Mouse (Mus musculus) intestine, embryonic 14.5 days (tissue): Measurements from ENCODE around the gene Slc25a51. TPM values are rescaled to one million over a fixed set of nuclear protein-coding genes. Genes with fewer than 3 reads are reported as not detected.
"Not testable (repeated sequence)": the region's sequence is repeated elsewhere in the genome, so short reads cannot be mapped to it uniquely, and the experiment has no call there.

Experiments used
- ATAC-seq: fragments of 200-750 bp; cut with Nextera tagmentation; replicated peaks from 2 replicates; pipeline ENCODE4 v1.8.0; 2017; ENCODE audit warnings: low read depth, moderate number of reproducible peaks, moderate TSS enrichment, moderate library complexity; ENCODE audit not compliant: low FRiP score, low TSS enrichment
- DNase-seq: peaks from one replicate; pipeline ENCODE4 v3.0.0-alpha.2; 2018; ENCODE audit warnings: low spot score
- H3K27ac ChIP-seq: fragments of 300-500 bp; sonication (generic); 2 replicates; pipeline ENCODE4 v1.5.1; 2014; ENCODE audit warnings: low read depth, mild to moderate bottlenecking, control low read depth
- H3K27me3 ChIP-seq: fragments of 300-500 bp; sonication (generic); replicated peaks from 2 replicates; pipeline ENCODE4 v1.6.1; 2014; ENCODE audit warnings: low read length, control low read depth; ENCODE audit not compliant: control insufficient read depth, insufficient read depth
- H3K36me3 ChIP-seq: fragments of 300-500 bp; sonication (generic); 2 replicates; pipeline ENCODE4 v1.6.1; 2014; ENCODE audit warnings: low read length, control low read depth; ENCODE audit not compliant: control insufficient read depth, insufficient read depth
- H3K4me1 ChIP-seq: fragments of 300-500 bp; sonication (generic); replicated peaks from 2 replicates; pipeline ENCODE4 v1.6.1; 2014; ENCODE audit warnings: low read length, control low read depth, mixed read lengths; ENCODE audit not compliant: control insufficient read depth, insufficient read depth
- H3K4me2 ChIP-seq: fragments of 300-500 bp; sonication (generic); 2 replicates; pipeline ENCODE4 v1.6.1; 2014; ENCODE audit warnings: low read length
- H3K4me3 ChIP-seq: fragments of 300-500 bp; sonication (generic); 2 replicates; pipeline ENCODE4 v1.5.1; 2014; ENCODE audit warnings: low read depth, low read length, control low read depth, mixed read lengths
- H3K9ac ChIP-seq: fragments of 300-500 bp; sonication (generic); 2 replicates; pipeline ENCODE4 v1.6.1; 2014; ENCODE audit warnings: mild to moderate bottlenecking, low read length
- H3K9me3 ChIP-seq: fragments of 300-500 bp; sonication (generic); 2 replicates; pipeline ENCODE4 v1.6.1; 2016; ENCODE audit warnings: low read length, control low read depth; ENCODE audit not compliant: control insufficient read depth
- WGBS: fragments of 180-500 bp; shearing (Covaris S2); extraction: QIAGEN DNeasy Blood & Tissue Kit; methylation state at CpG from one replicate; pipeline ENCODE4 v1.1.7; 2014; 5-methylcytosine and 5-hydroxymethylcytosine counted together
- polyA plus RNA-seq: library from polyadenylated mRNA; unstranded; fragments of >200 nt; fragmentation: Nextera tagmentation; extraction: Ambion mirVana; gene quantifications from 2 replicates; pipeline ENCODE4 v1.2.1, GENCODE M21; 2014

The Slc25a51 gene
- polyA plus RNA-seq, 1 experiment from 2014 or later = 46.7 TPM

- DNase-seq (no peak), ATAC-seq (no peak)
- Histone ChIP-seq H3K4me3 (no peak overlapping the region), H3K9ac (no peak overlapping the region), H3K4me2 (no peak overlapping the region), H3K4me1 (peaks cover 17% of the 10 kb centered on the region), H3K27me3 (no peaks in the 10 kb centered on the region), H3K9me3 (no peaks in the 10 kb centered on the region), H3K36me3 (peaks cover 64% of the 10 kb centered on the region), H3K27ac (no peak overlapping the region)
- 91% methylated on average over 4 of the region's 4 CpGs for WGBS
These were observed 6.3 kb downstream of the Slc25a51 start for GRCm38 (mm10) chr4:45402281-45402680.

GRCm38 (mm10) chr4:45399421-45400210 is 8.9 kb downstream of the Slc25a51 start:
- no peaks in the 10 kb centered on the region for H3K9me3 ChIP-seq
- H3K4me2 ChIP-seq = no peak overlapping the region
- ATAC-seq (no peak), DNase-seq (no peak)
- H3K4me3 ChIP-seq = no peak overlapping the region
- peaks cover 70% of the 10 kb centered on the region for H3K36me3 ChIP-seq
- no peak overlapping the region for H3K9ac ChIP-seq
- H3K27me3 ChIP-seq = no peaks in the 10 kb centered on the region
- 96% methylated on average over 45 of the region's 45 CpGs for WGBS
- H3K4me1 ChIP-seq = no peaks in the 10 kb centered on the region
- no peak overlapping the region for H3K27ac ChIP-seq

GRCm38 (mm10) chr4:45398315-45398714 is 10.3 kb downstream of the Slc25a51 start:
- not testable (repeated sequence) for H3K9ac ChIP-seq, H3K4me3 ChIP-seq, H3K4me1 ChIP-seq, DNase-seq, H3K27ac ChIP-seq, H3K9me3 ChIP-seq, H3K27me3 ChIP-seq, ATAC-seq, H3K4me2 ChIP-seq
- peaks cover 61% of the 10 kb centered on the region for H3K36me3 ChIP-seq
- 77% methylated on average over 5 of the region's 5 CpGs for WGBS

- H3K36me3 ChIP-seq = peaks cover 43% of the 10 kb centered on the region
- H3K27ac ChIP-seq, DNase-seq, ATAC-seq, H3K9me3 ChIP-seq, H3K27me3 ChIP-seq, H3K4me1 ChIP-seq, H3K4me2 ChIP-seq, H3K4me3 ChIP-seq, H3K9ac ChIP-seq: not testable (repeated sequence)
- 81% methylated on average over 5 of the region's 6 CpGs for WGBS
These were observed 12.4 kb downstream of the Slc25a51 start for GRCm38 (mm10) chr4:45396211-45396610.

- Histone ChIP-seq H3K4me3 (no peak overlapping the region), H3K4me1 (no peaks in the 10 kb centered on the region), H3K4me2 (no peak overlapping the region), H3K9ac (no peak overlapping the region), H3K27me3 (no peaks in the 10 kb centered on the region), H3K27ac (no peak overlapping the region), H3K36me3 (peaks cover 22% of the 10 kb centered on the region), H3K9me3 (no peaks in the 10 kb centered on the region)
- WGBS = 81% methylated on average over 5 of the region's 5 CpGs
- ATAC-seq (no peak), DNase-seq (no peak)
These were observed 14.9 kb downstream of the Slc25a51 start for GRCm38 (mm10) chr4:45393658-45394057.

GRCm38 (mm10) chr4:45392994-45393393 is 15.6 kb downstream of the Slc25a51 start:
- no peak for ATAC-seq
- DNase-seq = no peak
- 82% methylated on average over 8 of the region's 8 CpGs for WGBS
- Histone ChIP-seq H3K4me2 (no peak overlapping the region), H3K27ac (no peak overlapping the region), H3K36me3 (peaks cover 17% of the 10 kb centered on the region), H3K27me3 (no peaks in the 10 kb centered on the region), H3K9ac (no peak overlapping the region), H3K4me1 (no peaks in the 10 kb centered on the region), H3K9me3 (no peaks in the 10 kb centered on the region), H3K4me3 (no peak overlapping the region)

- Histone ChIP-seq H3K4me2 (no peak overlapping the region), H3K9me3 (no peaks in the 10 kb centered on the region), H3K9ac (no peak overlapping the region), H3K4me3 (no peak overlapping the region), H3K27ac (no peak overlapping the region), H3K27me3 (no peaks in the 10 kb centered on the region), H3K36me3 (peaks cover 12% of the 10 kb centered on the region; the same call in 1 of the 2 replicates), H3K4me1 (no peaks in the 10 kb centered on the region)
- DNase-seq = no peak
- no peak for ATAC-seq
- whole genome bisulfite sequencing = 69% methylated on average over 11 of the region's 11 CpGs
These were observed 16.0 kb downstream of the Slc25a51 start for GRCm38 (mm10) chr4:45392572-45392971.

GRCm38 (mm10) chr4:45392099-45392498 is 16.5 kb downstream of the Slc25a51 start:
- no peak overlapping the region for H3K9ac ChIP-seq
- H3K27me3 ChIP-seq = no peaks in the 10 kb centered on the region
- WGBS = 66% methylated on average over 4 of the region's 4 CpGs
- no peak overlapping the region for H3K27ac ChIP-seq
- peaks cover 9% of the 10 kb centered on the region; the same call in 1 of the 2 replicates for H3K36me3 ChIP-seq
- ATAC-seq (no peak), DNase-seq (no peak)
- no peaks in the 10 kb centered on the region for H3K9me3 ChIP-seq
- H3K4me3 ChIP-seq = no peak overlapping the region
- no peaks in the 10 kb centered on the region for H3K4me1 ChIP-seq
- no peak overlapping the region for H3K4me2 ChIP-seq

GRCm38 (mm10) chr4:45387296-45387695 is 21.3 kb downstream of the Slc25a51 start:
- not testable (repeated sequence) for H3K4me2 ChIP-seq, H3K9ac ChIP-seq, H3K27ac ChIP-seq, ATAC-seq, H3K4me3 ChIP-seq, H3K36me3 ChIP-seq, H3K9me3 ChIP-seq, DNase-seq, H3K27me3 ChIP-seq, H3K4me1 ChIP-seq
- 93% methylated on average over 5 of the region's 5 CpGs for WGBS
